Mouse (Mus musculus): ENCODE results near the gene Kcna2. TPM values are rescaled to one million over a fixed set of nuclear protein-coding genes. Genes with fewer than 3 reads are reported as not detected.

Gene Kcna2
- polyA plus RNA-seq, 1 experiment = 3.9 TPM

GRCm38 (mm10) chr3:107159418-107159817 is 58.5 kb downstream of the Kcna2 start:
- peak; percentile 32 for DNase-seq (ENCODE audit: low read depth)
- TF ChIP-seq CTCF (IDR thresholded peaks at IDR 0.05; ENCODE audit: borderline replicate concordance, extremely low read depth, insufficient read depth, insufficient read length) (peak; percentile 22; the same call in 1 of the 2 replicates), POLR2A (IDR thresholded peaks at IDR 0.05; ENCODE audit: borderline replicate concordance, extremely low read depth, insufficient read depth, insufficient read length, poor library complexity, severe bottlenecking) (no peak)

GRCm38 (mm10) chr3:107159859-107160324 is 58.9 kb downstream of the Kcna2 start:
- peak; percentile 63 for DNase-seq (ENCODE audit: low read depth)
- TF ChIP-seq POLR2A (IDR thresholded peaks at IDR 0.05; ENCODE audit: borderline replicate concordance, extremely low read depth, insufficient read depth, insufficient read length, poor library complexity, severe bottlenecking) = no peak
- TF ChIP-seq CTCF (IDR thresholded peaks at IDR 0.05; ENCODE audit: borderline replicate concordance, extremely low read depth, insufficient read depth, insufficient read length) = peak; percentile 36; the same call in 1 of the 2 replicates

GRCm38 (mm10) chr3:107162741-107163140 is 61.8 kb downstream of the Kcna2 start:
- no peak for DNase-seq (ENCODE audit: low read depth)
- no peak for TF ChIP-seq CTCF (IDR thresholded peaks at IDR 0.05; ENCODE audit: borderline replicate concordance, extremely low read depth, insufficient read depth, insufficient read length)

Other genes starting within 250 kb of the Kcna2 start
- 9.9 and 10.0 TPM in 2 replicates for gene Kcna3, start 65.0 kb upstream of the Kcna2 start, polyA plus RNA-seq (2012; rRNA removed)
- gene Kcna10, start 81.9 kb downstream of the Kcna2 start, polyA plus RNA-seq (2012; rRNA removed) = not detected in 2 replicates
- gene Cym, start 120.6 kb downstream of the Kcna2 start, polyA plus RNA-seq (2012; rRNA removed) = 0.64 and 0.90 TPM in 2 replicates
- not detected in 2 replicates for gene A630076J17Rik, start 129.5 kb downstream of the Kcna2 start, polyA plus RNA-seq (2012; rRNA removed)
- gene Prok1, start 138.6 kb downstream of the Kcna2 start, polyA plus RNA-seq (2012; rRNA removed) = 0.53 and 0.78 TPM in 2 replicates
- 91.3 and 119 TPM in 2 replicates for gene Lamtor5, start 177.7 kb downstream of the Kcna2 start, polyA plus RNA-seq (2012; rRNA removed)
- 0.49 and 0.81 TPM in 2 replicates for gene Slc16a4, start 190.1 kb downstream of the Kcna2 start, polyA plus RNA-seq (2012; rRNA removed)
- gene Rbm15, start 232.5 kb downstream of the Kcna2 start, polyA plus RNA-seq (2012; rRNA removed) = 5.2 and 8.3 TPM in 2 replicates

Measured in brain, embryonic 14.5 days (tissue).